Mouse (Mus musculus) limb, embryonic 10.5 days (tissue): ENCODE measurements at regions not wholly inside any gene's neighbourhood (a gene's known extent, or its start where the extent isn't known, plus 50 kb on each side); places are given as distances from the start of the nearest gene placed in this dataset.

Experiments used
- DNase-seq: peaks from one replicate; pipeline ENCODE4 v3.0.0-alpha.2; 2017; ENCODE audit warnings: low spot score
- H3K27ac ChIP-seq: fragments of 300-500 bp; sonication (generic); 2 replicates; pipeline ENCODE4 v1.5.1; 2016; ENCODE audit warnings: mild to moderate bottlenecking
- H3K27me3 ChIP-seq: fragments of 300-500 bp; sonication (generic); 2 replicates; pipeline ENCODE4 v1.6.1; 2016; ENCODE audit warnings: low read depth, mild to moderate bottlenecking; ENCODE audit not compliant: poor library complexity, severe bottlenecking
- H3K36me3 ChIP-seq: fragments of 300-500 bp; sonication (generic); 2 replicates; pipeline ENCODE4 v1.6.1; 2016; ENCODE audit warnings: mild to moderate bottlenecking, moderate library complexity
- H3K4me1 ChIP-seq: fragments of 300-500 bp; sonication (generic); 2 replicates; pipeline ENCODE4 v1.6.1; 2016
- H3K4me3 ChIP-seq: fragments of 300-500 bp; sonication (generic); 2 replicates; pipeline ENCODE4 v1.5.1; 2016; ENCODE audit warnings: mild to moderate bottlenecking, moderate library complexity
- H3K9me3 ChIP-seq: fragments of 300-500 bp; sonication (generic); replicated peaks from 2 replicates; pipeline ENCODE4 v1.6.1; 2016; ENCODE audit warnings: mild to moderate bottlenecking
- WGBS: fragments of 180-500 bp; shearing (Covaris S2); methylation state at CpG from one replicate; pipeline ENCODE4 v1.1.7; 2016; 5-methylcytosine and 5-hydroxymethylcytosine counted together

GRCm38 (mm10) chr10:7293203-7293602 is 81.2 kb upstream of the Cnksr3 start:
- Histone ChIP-seq H3K9me3 (no peaks in the 10 kb centered on the region), H3K27ac (no peak overlapping the region; the same call in 1 of the 2 replicates), H3K27me3 (no peaks in the 10 kb centered on the region), H3K4me1 (peaks cover 6% of the 10 kb centered on the region), H3K36me3 (no peaks in the 10 kb centered on the region), H3K4me3 (no peak overlapping the region)
- WGBS = 75% methylated on average over 5 of the region's 5 CpGs
- no peak for DNase-seq

GRCm38 (mm10) chr10:7289773-7290411 is 77.9 kb upstream of the Cnksr3 start:
- 66% methylated on average over 10 of the region's 10 CpGs for WGBS
- no peak for DNase-seq
- Histone ChIP-seq H3K36me3 (no peaks in the 10 kb centered on the region), H3K27me3 (no peaks in the 10 kb centered on the region), H3K27ac (no peak overlapping the region), H3K4me3 (no peak overlapping the region), H3K9me3 (no peaks in the 10 kb centered on the region), H3K4me1 (peaks cover 6% of the 10 kb centered on the region)

GRCm38 (mm10) chr10:7285112-7285905 is 73.3 kb upstream of the Cnksr3 start:
- Histone ChIP-seq H3K27me3 (no peaks in the 10 kb centered on the region), H3K9me3 (no peaks in the 10 kb centered on the region), H3K27ac (no peak overlapping the region), H3K36me3 (no peaks in the 10 kb centered on the region), H3K4me3 (no peak overlapping the region), H3K4me1 (peaks cover 6% of the 10 kb centered on the region)
- no peak for DNase-seq
- 93% methylated on average over 7 of the region's 7 CpGs for WGBS

GRCm38 (mm10) chr10:7280429-7280828 is 68.4 kb upstream of the Cnksr3 start:
- H3K9me3 ChIP-seq = no peaks in the 10 kb centered on the region
- no peak overlapping the region for H3K27ac ChIP-seq
- no peak overlapping the region for H3K4me3 ChIP-seq
- WGBS = 94% methylated on average over 2 of the region's 2 CpGs
- DNase-seq = no peak
- H3K36me3 ChIP-seq = no peaks in the 10 kb centered on the region
- no peaks in the 10 kb centered on the region for H3K27me3 ChIP-seq
- H3K4me1 ChIP-seq = no peaks in the 10 kb centered on the region

GRCm38 (mm10) chr10:7278820-7279219 is 66.8 kb upstream of the Cnksr3 start:
- Histone ChIP-seq H3K4me3 (no peak overlapping the region), H3K27ac (no peak overlapping the region), H3K27me3 (no peaks in the 10 kb centered on the region), H3K9me3 (no peaks in the 10 kb centered on the region), H3K36me3 (no peaks in the 10 kb centered on the region), H3K4me1 (no peaks in the 10 kb centered on the region)
- WGBS = 74% methylated on average over 5 of the region's 5 CpGs
- DNase-seq = no peak

- WGBS = 86% methylated on average over 6 of the region's 6 CpGs
Measured at GRCm38 (mm10) chr10:7275357-7275756, 63.3 kb upstream of the Cnksr3 start.

GRCm38 (mm10) chr10:7274422-7274821 is 62.4 kb upstream of the Cnksr3 start:
- DNase-seq = no peak
- no peak overlapping the region for H3K27ac ChIP-seq
- WGBS = 95% methylated on average over 7 of the region's 7 CpGs
- no peaks in the 10 kb centered on the region for H3K36me3 ChIP-seq
- no peak overlapping the region for H3K4me3 ChIP-seq
- H3K9me3 ChIP-seq = no peaks in the 10 kb centered on the region
- H3K4me1 ChIP-seq = no peaks in the 10 kb centered on the region
- no peaks in the 10 kb centered on the region for H3K27me3 ChIP-seq

More at GRCm38 (mm10) chr10:7275357-7275756, 63.3 kb upstream of the Cnksr3 start:
- Histone ChIP-seq H3K9me3 (no peaks in the 10 kb centered on the region), H3K27ac (no peak overlapping the region), H3K4me1 (no peaks in the 10 kb centered on the region), H3K4me3 (no peak overlapping the region), H3K27me3 (no peaks in the 10 kb centered on the region), H3K36me3 (no peaks in the 10 kb centered on the region)
- no peak for DNase-seq

- DNase-seq = no peak
- Histone ChIP-seq H3K27me3 (no peaks in the 10 kb centered on the region), H3K27ac (no peak overlapping the region), H3K4me1 (no peaks in the 10 kb centered on the region), H3K4me3 (no peak overlapping the region), H3K9me3 (no peaks in the 10 kb centered on the region), H3K36me3 (no peaks in the 10 kb centered on the region)
- WGBS = 85% methylated on average over 5 of the region's 5 CpGs
Measured at GRCm38 (mm10) chr10:7271156-7271555, 59.1 kb upstream of the Cnksr3 start.

- no peak for DNase-seq
- H3K27me3 ChIP-seq = no peaks in the 10 kb centered on the region
- H3K9me3 ChIP-seq = no peaks in the 10 kb centered on the region
- H3K27ac ChIP-seq = no peak overlapping the region
- 78% methylated on average over 9 of the region's 9 CpGs for WGBS
- no peaks in the 10 kb centered on the region for H3K4me1 ChIP-seq
- H3K4me3 ChIP-seq = no peak overlapping the region
- no peaks in the 10 kb centered on the region for H3K36me3 ChIP-seq
Measured at GRCm38 (mm10) chr10:7268386-7269033, 56.5 kb upstream of the Cnksr3 start.

GRCm38 (mm10) chr10:7267903-7268302 is 55.9 kb upstream of the Cnksr3 start:
- H3K27ac ChIP-seq = no peak overlapping the region
- H3K36me3 ChIP-seq = no peaks in the 10 kb centered on the region
- WGBS = 90% methylated on average over 4 of the region's 4 CpGs

GRCm38 (mm10) chr10:7267106-7267505 is 55.1 kb upstream of the Cnksr3 start:
- no peak overlapping the region for H3K4me3 ChIP-seq
- H3K27ac ChIP-seq = no peak overlapping the region
- no peaks in the 10 kb centered on the region for H3K36me3 ChIP-seq
- 95% methylated on average over 4 of the region's 4 CpGs for WGBS
- H3K4me1 ChIP-seq = no peaks in the 10 kb centered on the region
- H3K9me3 ChIP-seq = no peaks in the 10 kb centered on the region
- no peaks in the 10 kb centered on the region for H3K27me3 ChIP-seq
- DNase-seq = no peak

More at GRCm38 (mm10) chr10:7267903-7268302, 55.9 kb upstream of the Cnksr3 start:
- DNase-seq = no peak
- no peaks in the 10 kb centered on the region for H3K9me3 ChIP-seq
- H3K4me1 ChIP-seq = no peaks in the 10 kb centered on the region
- no peaks in the 10 kb centered on the region for H3K27me3 ChIP-seq
- H3K4me3 ChIP-seq = no peak overlapping the region

- no peaks in the 10 kb centered on the region for H3K27me3 ChIP-seq
- no peaks in the 10 kb centered on the region for H3K36me3 ChIP-seq
- no peak for DNase-seq
- peaks cover 5% of the 10 kb centered on the region for H3K4me1 ChIP-seq
- no peak overlapping the region for H3K4me3 ChIP-seq
- H3K27ac ChIP-seq = no peak overlapping the region
- H3K9me3 ChIP-seq = no peaks in the 10 kb centered on the region
- 72% methylated on average over 9 of the region's 9 CpGs for WGBS
Measured at GRCm38 (mm10) chr10:7265412-7265811, 53.4 kb upstream of the Cnksr3 start.

- 91% methylated on average over 4 of the region's 4 CpGs for WGBS
- Histone ChIP-seq H3K27ac (no peak overlapping the region), H3K4me3 (no peak overlapping the region), H3K4me1 (peaks cover 8% of the 10 kb centered on the region), H3K36me3 (no peaks in the 10 kb centered on the region), H3K27me3 (no peaks in the 10 kb centered on the region), H3K9me3 (no peaks in the 10 kb centered on the region)
- no peak for DNase-seq
Measured at GRCm38 (mm10) chr10:7264721-7265120, 52.7 kb upstream of the Cnksr3 start.
